Mouse (Mus musculus): ENCODE data around the gene Nmt1.

DNA sequence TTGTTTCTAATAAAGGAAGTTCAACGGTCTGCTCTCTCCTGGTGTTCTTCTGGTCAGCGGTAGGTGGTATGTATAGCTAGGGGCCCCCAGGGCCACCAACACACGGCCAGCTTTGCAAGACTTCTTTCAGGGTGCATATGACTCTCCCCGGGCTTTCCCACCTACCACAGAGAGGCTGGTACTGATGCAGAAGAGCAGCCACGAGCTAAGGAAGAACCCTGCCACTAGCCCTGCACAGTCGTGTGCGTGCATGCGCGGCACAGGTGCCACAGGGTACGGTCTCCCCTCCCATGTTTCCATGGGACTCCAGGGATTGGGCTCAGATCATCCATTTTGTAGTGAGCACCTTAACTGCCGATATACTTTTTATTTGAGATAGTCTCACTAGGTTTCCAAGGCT, 40.9 kb downstream of the Nmt1 start:
- TF ChIP-seq TAL1 (conservative IDR thresholded peaks at IDR 0.05; ENCODE audit: low read depth, low read length) (no peak), CTCF (IDR thresholded peaks at IDR 0.05; ENCODE audit: low read depth, low read length) (no peak), GATA1 (IDR thresholded peaks at IDR 0.05; ENCODE audit: borderline replicate concordance, low read length) (no peak), POLR2AphosphoS5 (IDR thresholded peaks at IDR 0.05; ENCODE audit: insufficient replicate concordance, low read depth, low read length) (no peak)

Data from G1E (cell line).